8 mouse cellular contexts compared by ENCODE assay signal in genomic region chr11:60222085-60222468, GRCm38 (mm10). TPM values are rescaled to one million over a fixed set of nuclear protein-coding genes. Genes with fewer than 3 reads are reported as not detected.
DNase-seq lines count a peak whose midpoint lies in the region; ATAC-seq and TF ChIP-seq lines count a peak whose summit lies in the region.

No protein-coding gene starts in this region.

- 25% methylated on average over 3 of the region's 3 CpGs for WGBS in liver, adult 2 months
- WGBS in embryonic facial prominence, embryonic 14.5 days = 60% methylated on average over 3 of the region's 3 CpGs
- WGBS in limb, embryonic 10.5 days = 62% methylated on average over 3 of the region's 3 CpGs
- 61% methylated on average over 3 of the region's 3 CpGs for WGBS in neural tube, embryonic 14.5 days

- peaks cover 38% of the 10 kb centered on the region for H3K4me1 ChIP-seq in liver, adult 2 months (ENCODE audit: control insufficient read depth, insufficient read depth, low read length)
- H3K4me1 ChIP-seq in embryonic facial prominence, embryonic 14.5 days (ENCODE audit: control insufficient read depth, insufficient read depth, low read length) = peaks cover 27% of the 10 kb centered on the region
- peaks cover 55% of the 10 kb centered on the region for H3K4me1 ChIP-seq in limb, embryonic 10.5 days
- peaks cover 11% of the 10 kb centered on the region for H3K4me1 ChIP-seq in neural tube, embryonic 14.5 days (ENCODE audit: control insufficient read depth, insufficient read depth, low read length)

- ATAC-seq in embryonic facial prominence, embryonic 14.5 days (ENCODE audit: low read depth) = no peak
- no peak for ATAC-seq in neural tube, embryonic 14.5 days (ENCODE audit: low read depth)

- peak overlapping the region; percentile 77 for H3K4me2 ChIP-seq in embryonic facial prominence, embryonic 14.5 days (ENCODE audit: low read depth, low read length)
- H3K4me2 ChIP-seq in neural tube, embryonic 14.5 days (ENCODE audit: low read depth, low read length) = 0 out of 2 replicates have a peak overlapping the region, but pooled peaks have one; percentile 50

- peak overlapping the region; percentile 87 for H3K9ac ChIP-seq in liver, adult 2 months (ENCODE audit: low read depth, low read length)
- H3K9ac ChIP-seq in embryonic facial prominence, embryonic 14.5 days (ENCODE audit: low read depth, low read length) = peak overlapping the region; percentile 61; the same call in 1 of the 2 replicates
- H3K9ac ChIP-seq in neural tube, embryonic 14.5 days (replicated peaks; ENCODE audit: low read depth, low read length) = no peak overlapping the region

- DNase-seq in liver, adult 2 months (ENCODE audit: extremely low read depth, low read depth, low spot score) = no peak
- DNase-seq in liver = no peak
- no peak for DNase-seq in embryonic facial prominence, embryonic 14.5 days (ENCODE audit: low spot score)
- DNase-seq in limb, embryonic 10.5 days (ENCODE audit: low spot score) = no peak
- no peak for DNase-seq in cerebellum, postnatal 4 days (ENCODE audit: low spot score in 2 of 2)
- no peak for DNase-seq in left cerebral cortex, adult 11 months (ENCODE audit: low spot score)
- DNase-seq in thymus, postnatal 36 days = no peak

- H3K27me3 ChIP-seq in liver, adult 2 months (ENCODE audit: control insufficient read depth, insufficient read depth, low read length) = no peaks in the 10 kb centered on the region
- no peaks in the 10 kb centered on the region for H3K27me3 ChIP-seq in embryonic facial prominence, embryonic 14.5 days (replicated peaks; ENCODE audit: control insufficient read depth, insufficient read depth, low read length)
- no peaks in the 10 kb centered on the region for H3K27me3 ChIP-seq in limb, embryonic 10.5 days (ENCODE audit: low read depth, poor library complexity, severe bottlenecking)
- H3K27me3 ChIP-seq in neural tube, embryonic 14.5 days (ENCODE audit: control insufficient read depth, insufficient read depth, low read length) = no peaks in the 10 kb centered on the region

- no peak for TF ChIP-seq CTCF in liver, adult 2 months (IDR thresholded peaks at IDR 0.05; ENCODE audit: low read depth, low read length)

- peaks cover 31% of the 10 kb centered on the region for H3K79me2 ChIP-seq in liver, adult 2 months (ENCODE audit: control insufficient read depth, insufficient read depth, low read length)

- no peaks in the 10 kb centered on the region for H3K36me3 ChIP-seq in liver, adult 2 months (ENCODE audit: control insufficient read depth, insufficient read depth, low read length)
- peaks cover 14% of the 10 kb centered on the region; the same call in 1 of the 2 replicates for H3K36me3 ChIP-seq in embryonic facial prominence, embryonic 14.5 days (ENCODE audit: control insufficient read depth, insufficient read depth, low read length)
- H3K36me3 ChIP-seq in limb, embryonic 10.5 days = peaks cover 17% of the 10 kb centered on the region
- H3K36me3 ChIP-seq in neural tube, embryonic 14.5 days (ENCODE audit: control insufficient read depth, insufficient read depth, low read length) = no peaks in the 10 kb centered on the region

- peak overlapping the region; percentile 96 for H3K27ac ChIP-seq in liver, adult 2 months (replicated peaks; ENCODE audit: insufficient read depth, low read depth, low read length)
- H3K27ac ChIP-seq in embryonic facial prominence, embryonic 14.5 days (replicated peaks; ENCODE audit: low read depth, low read length) = 0 out of 2 replicates have a peak overlapping the region, but pooled peaks have one; percentile 55
- peak overlapping the region; percentile 82 for H3K27ac ChIP-seq in limb, embryonic 10.5 days
- H3K27ac ChIP-seq in neural tube, embryonic 14.5 days (ENCODE audit: low read depth, low read length) = no peak overlapping the region

- peak overlapping the region; percentile 72 for H3K4me3 ChIP-seq in liver, adult 2 months (ENCODE audit: insufficient read depth, low read depth, low read length)
- peak overlapping the region; percentile 40 for H3K4me3 ChIP-seq in embryonic facial prominence, embryonic 14.5 days (ENCODE audit: low read depth, low read length)
- H3K4me3 ChIP-seq in limb, embryonic 10.5 days = peak overlapping the region; percentile 53
- peak overlapping the region; percentile 21; the same call in 1 of the 2 replicates for H3K4me3 ChIP-seq in neural tube, embryonic 14.5 days (ENCODE audit: low read depth, low read length)

- no peaks in the 10 kb centered on the region for H3K9me3 ChIP-seq in embryonic facial prominence, embryonic 14.5 days (ENCODE audit: control insufficient read depth, low read length)
- H3K9me3 ChIP-seq in limb, embryonic 10.5 days (replicated peaks) = no peaks in the 10 kb centered on the region
- no peaks in the 10 kb centered on the region for H3K9me3 ChIP-seq in neural tube, embryonic 14.5 days (ENCODE audit: control insufficient read depth, low read length)

- TF ChIP-seq POLR2A in liver, adult 2 months (IDR thresholded peaks at IDR 0.05; ENCODE audit: extremely low read depth, insufficient read depth, low read length) = no peak

RNA-seq across cellular contexts. Expression of gene Srebf1, which starts 0.3 kb away (rescaled TPM):
- 151 and 152 TPM in 2 replicates for total RNA-seq in liver, adult 2 months (2014; rRNA removed)
- polyA plus RNA-seq in liver, adult 2 months (2012; rRNA removed) = 477 and 580 TPM in 2 replicates
- polyA plus RNA-seq in embryonic facial prominence, embryonic 14.5 days (2014; fragmentation: Nextera tagmentation; extraction: Ambion mirVana) = 58.3 and 67.6 TPM in 2 replicates
- polyA plus RNA-seq in limb, embryonic 10.5 days (2016; fragmentation: Nextera tagmentation; extraction: Ambion mirVana) = 56.2 and 56.6 TPM in 2 replicates
- polyA plus RNA-seq in neural tube, embryonic 14.5 days (2014; fragmentation: Nextera tagmentation; extraction: Ambion mirVana) = 38.5 and 41.3 TPM in 2 replicates

Comparison
In these comparisons a context has a peak if more than half of its experiments do, and no peak if none do; other contexts are left out.
1. H3K4me3 ChIP-seq: peak in every context shown above with its lines; median percentile 72 in liver, adult 2 months; 53 in limb, embryonic 10.5 days; 40 in embryonic facial prominence, embryonic 14.5 days; 21 in neural tube, embryonic 14.5 days.